Mouse (Mus musculus): ENCODE measurements around the gene Krtap1-3. TPM values are rescaled to one million over a fixed set of nuclear protein-coding genes. Genes with fewer than 3 reads are reported as not detected.

The Krtap1-3 gene
- not detected for total RNA-seq (2023)

DNA sequence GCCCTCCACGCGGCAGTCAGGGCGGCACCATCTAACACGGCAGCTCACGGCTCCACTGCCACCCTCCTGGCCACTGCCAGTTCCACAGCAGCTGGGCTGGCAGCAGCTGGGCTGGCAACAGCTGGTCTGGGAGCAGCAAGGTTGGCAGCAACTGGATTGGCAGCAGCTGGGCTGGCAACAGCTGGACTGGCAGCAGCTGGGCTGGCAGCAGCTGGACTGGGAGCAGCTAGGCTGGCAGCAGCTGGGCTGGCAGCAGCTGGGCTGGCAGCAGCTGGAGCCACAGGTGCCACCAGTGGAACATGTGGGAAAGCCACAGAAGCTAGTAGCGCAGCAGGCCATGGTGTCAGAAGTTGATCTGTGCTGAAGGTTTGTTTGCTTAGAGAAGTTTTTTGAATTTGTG, at the start of gene Krtap1-3:
Gene Krtap1-3, minus strand, starts transcription at position 359 of the 400 bp plus-strand sequence.

DNA sequence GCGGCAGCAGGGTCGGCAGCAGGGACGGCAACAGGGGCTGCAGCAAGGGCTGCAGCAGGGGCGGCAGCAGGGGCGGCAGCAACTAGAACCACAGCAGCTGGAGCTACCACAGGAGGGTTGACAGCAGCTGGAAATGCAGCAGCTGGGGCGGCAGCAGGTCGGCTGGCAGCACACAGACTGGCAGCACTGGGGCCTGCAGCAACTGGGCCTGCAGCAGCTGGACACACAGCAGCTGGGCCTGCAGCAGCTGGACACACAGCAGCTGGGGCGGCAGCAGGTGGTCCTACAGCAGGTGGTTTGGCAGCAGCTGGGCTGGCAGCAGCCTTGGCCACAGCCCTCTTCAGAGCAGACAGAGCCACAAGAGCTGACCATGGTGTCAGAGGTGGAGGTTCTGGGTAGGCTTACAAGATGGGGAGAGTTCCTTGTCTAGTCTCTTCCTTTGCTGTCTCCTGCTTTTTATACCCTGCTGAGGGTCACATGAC, 43.6 kb upstream of the Krtap1-3 start, which contains the start of gene Krtap4-2:
Gene Krtap4-2, minus strand, starts transcription at position 432 of the 482 bp plus-strand sequence.

DNA sequence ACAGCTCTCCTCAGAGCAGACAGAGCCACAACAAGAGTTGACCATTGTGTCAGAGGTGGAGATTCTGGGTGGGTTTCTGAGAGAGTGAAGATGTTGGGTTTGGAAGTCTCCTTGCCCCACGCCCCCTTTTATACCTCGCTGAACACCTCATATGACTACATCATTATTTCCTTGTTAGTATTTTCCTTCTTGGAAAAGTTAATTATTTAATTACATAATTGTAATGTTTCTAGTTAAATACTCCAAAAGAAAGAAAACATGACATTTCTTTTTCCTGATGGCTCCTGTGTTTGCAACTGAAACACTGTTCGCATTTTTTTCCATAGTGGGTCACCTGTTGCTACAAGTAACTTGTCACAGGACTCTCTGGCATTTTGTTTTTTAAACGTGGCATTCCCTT, 37.0 kb upstream of the Krtap1-3 start, which contains the start of gene Krtap4-1:
Gene Krtap4-1, minus strand, starts transcription at position 101 of the 400 bp plus-strand sequence.

DNA sequence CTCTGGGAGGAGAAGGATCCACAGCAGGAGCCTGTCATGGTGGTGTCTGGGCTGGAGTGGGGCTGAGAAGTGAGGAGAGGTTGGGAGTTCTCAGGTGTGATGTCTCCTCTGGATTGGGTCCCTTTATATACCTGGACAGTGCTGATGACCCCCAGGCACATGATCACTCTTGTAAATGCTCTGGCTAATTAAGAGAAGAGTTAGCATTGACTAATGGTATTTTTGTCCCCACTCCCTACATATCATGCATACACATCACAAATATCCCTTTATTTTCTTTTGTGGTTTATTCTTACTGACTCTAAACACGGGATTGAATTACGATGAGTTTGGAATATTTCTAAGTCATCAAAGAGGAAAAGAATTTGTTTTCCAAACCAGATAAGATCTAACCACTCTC, 29.2 kb upstream of the Krtap1-3 start, which contains the start of gene Gm11562:
Gene Gm11562, minus strand, starts transcription at position 101 of the 400 bp plus-strand sequence.

DNA sequence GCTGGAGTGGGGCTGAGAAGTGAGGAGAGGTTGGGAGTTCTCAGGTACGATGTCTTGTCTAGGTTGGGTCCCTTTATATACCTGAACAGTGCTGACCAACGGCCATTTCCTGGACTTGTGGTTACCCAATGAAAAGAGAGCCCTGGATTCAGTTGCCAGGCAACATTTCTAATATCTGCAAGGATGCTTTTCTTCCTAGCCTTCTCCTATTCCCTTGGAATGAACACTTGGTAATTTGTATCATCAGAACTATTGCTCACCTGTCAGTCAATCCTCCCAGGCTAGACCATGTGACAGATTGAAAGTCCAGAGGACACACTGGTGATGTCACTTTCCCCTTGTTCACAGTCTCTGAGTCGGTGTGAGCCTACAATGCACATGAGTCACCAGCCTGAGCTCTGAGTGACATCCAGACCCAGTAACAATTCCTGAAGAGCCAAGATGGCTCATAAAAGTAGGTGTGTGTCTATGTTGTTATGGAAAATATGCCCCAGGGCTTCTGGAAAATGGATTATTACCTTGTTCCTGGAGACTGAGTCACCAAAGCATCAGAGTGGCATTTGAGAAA, 23.7 kb upstream of the Krtap1-3 start, which contains the start of gene Krtap2-4:
Gene Krtap2-4, minus strand, starts transcription at position 51 of the 568 bp plus-strand sequence.

DNA sequence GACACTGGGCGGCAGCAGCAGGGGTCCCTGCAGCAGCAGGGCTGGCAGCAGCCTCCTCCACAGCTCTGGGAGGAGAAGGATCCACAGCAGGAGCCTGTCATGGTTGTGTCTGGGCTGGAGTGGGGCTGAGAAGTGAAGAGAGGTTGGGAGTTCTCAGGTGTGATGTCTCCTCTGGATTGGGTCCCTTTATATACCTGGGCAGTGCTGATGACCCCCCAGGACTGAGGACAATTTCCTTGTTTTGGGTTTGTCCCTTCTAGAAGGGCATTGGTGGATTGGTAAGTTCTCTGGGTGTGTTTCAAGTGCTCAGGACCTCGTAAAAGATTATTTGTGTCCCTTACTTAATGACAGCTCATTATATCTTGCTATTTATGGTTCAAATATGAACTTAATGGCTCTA, 18.9 kb upstream of the Krtap1-3 start, which contains the start of gene Gm11937:
Gene Gm11937, minus strand, starts transcription at position 101 of the 400 bp plus-strand sequence.

DNA sequence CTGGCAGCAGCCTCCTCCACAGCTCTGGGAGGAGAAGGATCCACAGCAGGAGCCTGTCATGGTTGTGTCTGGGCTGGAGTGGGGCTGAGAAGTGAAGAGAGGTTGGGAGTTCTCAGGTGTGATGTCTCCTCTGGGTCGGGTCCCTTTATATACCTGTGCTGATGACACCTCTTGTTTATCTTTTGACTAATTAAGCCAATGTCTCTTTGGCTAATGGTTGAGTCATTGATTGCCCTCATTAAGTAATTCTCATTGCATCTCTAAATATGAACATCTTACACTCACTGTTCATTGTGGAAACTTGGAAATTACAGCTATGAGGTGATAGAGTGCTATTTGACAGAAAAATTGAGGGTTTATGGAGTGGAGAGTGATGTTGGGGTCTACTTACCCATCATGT, 12.1 kb upstream of the Krtap1-3 start, which contains the start of gene Gm11938:
Gene Gm11938, minus strand, starts transcription at position 101 of the 400 bp plus-strand sequence.

DNA sequence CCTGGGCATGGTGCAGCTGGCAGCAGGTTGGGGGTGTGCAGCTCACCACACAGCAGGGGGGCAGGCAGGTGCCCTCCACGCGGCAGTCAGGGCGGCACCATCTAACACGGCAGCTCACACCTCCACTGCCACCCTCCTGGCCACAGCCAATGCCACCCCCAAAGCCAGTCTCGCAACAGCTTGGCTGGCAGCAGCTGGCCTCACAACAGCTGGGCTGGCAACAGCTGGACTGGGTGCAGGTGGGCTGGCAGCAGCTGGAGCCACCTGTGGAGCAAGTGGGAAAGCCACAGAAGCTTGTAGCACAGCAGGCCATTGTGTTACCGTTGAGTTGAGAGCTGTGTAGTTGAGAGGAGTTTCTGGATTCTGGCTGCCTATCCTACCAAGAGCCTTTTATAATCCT, 6.6 kb upstream of the Krtap1-3 start, which contains the start of gene Krtap9-3:
Gene Krtap9-3, minus strand, starts transcription at position 364 of the 400 bp plus-strand sequence.

DNA sequence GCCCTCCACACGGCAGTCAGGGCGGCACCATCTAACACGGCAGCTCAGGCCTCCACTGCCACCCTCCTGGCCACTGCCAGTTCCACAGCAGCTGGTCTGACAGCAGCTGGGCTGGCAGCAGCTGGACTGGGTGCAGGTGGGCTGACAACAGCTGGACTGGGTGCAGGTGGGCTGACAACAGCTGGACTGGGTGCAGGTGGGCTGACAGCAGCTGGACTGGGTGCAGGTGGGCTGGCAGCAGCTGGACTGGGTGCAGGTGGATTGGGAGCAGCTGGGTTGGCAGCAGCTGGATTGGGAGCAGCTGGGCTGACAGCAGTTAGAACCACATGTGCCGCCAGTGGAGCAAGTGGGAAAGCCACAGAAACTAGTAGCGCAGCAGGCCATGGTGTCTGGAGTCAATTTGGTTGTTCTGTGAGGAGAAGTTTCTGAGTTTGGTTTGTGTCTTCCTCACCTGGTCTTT, 7.9 kb downstream of the Krtap1-3 start, which contains the start of gene Krtap1-4:
Gene Krtap1-4, minus strand, starts transcription at position 410 of the 460 bp plus-strand sequence.

DNA sequence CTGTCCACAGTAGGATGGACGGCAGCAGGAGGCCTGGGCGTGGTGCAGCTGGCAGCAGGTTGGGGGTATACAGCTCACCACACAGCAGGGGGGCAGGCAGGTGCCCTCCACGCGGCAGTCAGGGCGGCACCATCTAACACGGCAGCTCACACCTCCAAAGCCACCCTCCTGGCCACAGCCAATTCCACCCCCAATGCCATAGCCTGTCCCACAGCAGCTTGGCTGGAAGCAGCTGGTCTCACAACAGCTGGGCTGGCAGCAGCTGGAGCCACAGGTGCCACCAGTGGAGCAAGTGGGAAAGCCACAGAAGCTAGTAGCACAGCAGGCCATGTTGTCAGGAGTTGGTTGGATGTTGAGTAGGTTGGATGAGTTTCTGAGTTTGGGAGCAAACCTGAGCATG, 10.5 kb downstream of the Krtap1-3 start, which contains the start of gene Krtap1-5:
Gene Krtap1-5, minus strand, starts transcription at position 381 of the 400 bp plus-strand sequence.

DNA sequence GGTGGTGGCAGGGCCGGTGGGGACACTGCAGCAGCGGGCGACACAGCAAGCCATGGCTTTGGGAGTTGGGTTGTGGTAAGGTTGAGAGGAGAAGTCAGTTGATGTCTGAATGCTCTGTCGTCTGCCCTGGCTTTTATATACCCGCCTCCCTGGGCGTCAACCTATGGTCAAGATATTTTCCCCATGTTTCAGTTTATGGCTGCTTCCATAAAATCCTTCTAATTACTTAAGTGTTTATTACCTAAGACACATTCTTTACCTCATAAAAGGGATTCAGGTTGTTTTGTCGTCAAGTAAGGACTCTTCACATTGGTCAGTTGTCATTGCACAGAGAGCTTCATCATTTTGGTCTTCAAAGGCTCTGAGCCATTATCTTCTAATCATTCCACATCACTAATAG, 24.6 kb downstream of the Krtap1-3 start, which contains the start of gene Krtap3-1:
Gene Krtap3-1, minus strand, starts transcription at position 101 of the 400 bp plus-strand sequence.

DNA sequence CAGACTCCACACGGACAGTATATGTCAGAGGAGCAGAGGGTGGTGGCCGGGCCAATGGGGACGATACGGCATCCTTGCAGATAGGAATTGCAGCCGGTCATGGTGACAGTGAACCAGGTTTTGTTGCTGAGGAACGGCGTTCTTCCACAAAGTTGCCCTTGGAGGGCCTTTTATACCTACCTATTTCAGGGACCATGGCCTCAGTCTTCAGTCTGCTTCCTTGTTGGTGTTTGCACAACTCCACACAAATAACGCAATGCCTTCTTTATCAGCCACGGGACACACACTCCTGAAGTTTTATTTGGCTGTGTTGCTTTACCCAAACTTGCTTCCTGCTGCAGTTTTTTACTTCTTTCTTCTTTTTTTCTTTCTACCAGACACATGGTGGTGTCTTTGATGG, 31.8 kb downstream of the Krtap1-3 start, which contains the start of gene Gm11939:
Gene Gm11939, minus strand, starts transcription at position 101 of the 400 bp plus-strand sequence.

DNA sequence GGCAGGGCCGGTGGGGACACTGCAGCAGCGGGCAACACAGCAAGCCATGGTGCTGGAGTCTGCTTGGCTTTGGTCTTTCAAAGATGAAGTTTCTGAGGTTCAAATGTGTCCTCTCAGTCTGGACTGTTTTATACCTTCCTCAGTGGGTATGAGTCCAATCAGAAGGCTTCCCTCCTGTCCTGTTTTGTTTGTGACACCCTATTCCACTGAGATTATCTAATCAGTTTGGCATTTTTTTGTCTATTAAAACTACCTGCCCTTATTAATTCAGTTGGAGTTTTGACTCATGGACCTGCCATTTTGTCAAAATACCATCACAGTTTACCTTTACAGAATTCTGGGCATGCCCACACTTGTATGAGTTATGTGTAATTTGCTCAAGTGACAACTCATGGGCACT, 34.4 kb downstream of the Krtap1-3 start, which contains the start of gene Krtap3-2:
Gene Krtap3-2, minus strand, starts transcription at position 101 of the 400 bp plus-strand sequence.

DNA sequence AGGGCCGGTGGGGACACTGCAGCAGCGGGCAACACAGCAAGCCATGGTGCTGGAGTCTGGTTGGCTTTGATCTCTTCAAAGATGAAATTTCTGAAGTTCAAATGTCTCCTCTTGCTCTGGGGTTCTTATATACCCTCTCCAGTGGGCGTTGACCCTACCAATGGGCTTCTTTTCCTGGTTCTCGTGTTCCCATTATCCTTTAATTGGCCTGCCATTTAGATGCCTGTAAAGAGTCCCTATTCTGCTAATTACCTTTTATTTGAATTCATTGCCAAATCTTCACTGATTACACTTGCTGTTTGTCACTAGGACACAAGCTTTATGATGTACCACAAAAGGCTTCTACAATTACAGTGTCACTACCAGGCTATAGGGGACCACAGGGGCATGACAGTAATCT, 40.4 kb downstream of the Krtap1-3 start, which contains the start of gene Krtap3-3:
Gene Krtap3-3, minus strand, starts transcription at position 101 of the 400 bp plus-strand sequence.

Other genes with a start within 250 kb of the Krtap1-3 start
- gene Krt27, start 240.2 kb downstream of the Krtap1-3 start, total RNA-seq (2023), result not detected
- not detected for gene Krt28, start 216.4 kb downstream of the Krtap1-3 start, total RNA-seq (2023)
- gene Krt10, start 202.0 kb downstream of the Krtap1-3 start, total RNA-seq (2023), result 1.2 TPM
- gene Krt12, start 169.1 kb downstream of the Krtap1-3 start, total RNA-seq (2023), result not detected
- not detected for gene Krt20, start 153.2 kb downstream of the Krtap1-3 start, total RNA-seq (2023)
- not detected for gene Krt23, start 98.2 kb downstream of the Krtap1-3 start, total RNA-seq (2023)
- not detected for gene Krt39, start 70.0 kb downstream of the Krtap1-3 start, total RNA-seq (2023)
- not detected for gene Krt40, start 48.2 kb downstream of the Krtap1-3 start, total RNA-seq (2023)
- gene Krtap3-3, start 40.5 kb downstream of the Krtap1-3 start, total RNA-seq (2023), result not detected
- not detected for gene Krtap3-2, start 34.5 kb downstream of the Krtap1-3 start, total RNA-seq (2023)
- gene Gm11939, start 31.9 kb downstream of the Krtap1-3 start, total RNA-seq (2023), result not detected
- gene Krtap3-1, start 24.7 kb downstream of the Krtap1-3 start, total RNA-seq (2023), result not detected
- gene Krtap1-5, start 10.3 kb downstream of the Krtap1-3 start, total RNA-seq (2023), result not detected
- not detected for gene Krtap1-4, start 7.7 kb downstream of the Krtap1-3 start, total RNA-seq (2023)
- not detected for gene Krtap9-3, start 6.8 kb upstream of the Krtap1-3 start, total RNA-seq (2023)
- not detected for gene Gm11938, start 12.0 kb upstream of the Krtap1-3 start, total RNA-seq (2023)
- not detected for gene Gm11937, start 18.9 kb upstream of the Krtap1-3 start, total RNA-seq (2023)
- gene Krtap2-4, start 23.5 kb upstream of the Krtap1-3 start, total RNA-seq (2023), result not detected
- not detected for gene Gm11562, start 29.1 kb upstream of the Krtap1-3 start, total RNA-seq (2023)
- not detected for gene Krtap4-1, start 36.9 kb upstream of the Krtap1-3 start, total RNA-seq (2023)
- not detected for gene Krtap4-2, start 43.7 kb upstream of the Krtap1-3 start, total RNA-seq (2023)
- not detected for gene Krtap4-7, start 52.8 kb upstream of the Krtap1-3 start, total RNA-seq (2023)
- gene Gm11555, start 58.9 kb upstream of the Krtap1-3 start, total RNA-seq (2023), result not detected
- gene Gm11563, start 67.6 kb upstream of the Krtap1-3 start, total RNA-seq (2023), result not detected
- gene Krtap4-6, start 74.6 kb upstream of the Krtap1-3 start, total RNA-seq (2023), result not detected
- not detected for gene Gm14190, start 99.4 kb upstream of the Krtap1-3 start, total RNA-seq (2023)
- gene Gm14180, start 143.0 kb upstream of the Krtap1-3 start, total RNA-seq (2023), result not detected
- gene Gm11595, start 181.6 kb upstream of the Krtap1-3 start, total RNA-seq (2023), result not detected
- gene Krtap4-8, start 189.4 kb upstream of the Krtap1-3 start, total RNA-seq (2023), result not detected
- gene Krtap4-9, start 193.9 kb upstream of the Krtap1-3 start, total RNA-seq (2023), result not detected
- gene Gm11596, start 202.1 kb upstream of the Krtap1-3 start, total RNA-seq (2023), result not detected
- gene Gm11569, start 207.6 kb upstream of the Krtap1-3 start, total RNA-seq (2023), result not detected
- not detected for gene Gm11554, start 213.1 kb upstream of the Krtap1-3 start, total RNA-seq (2023)
- not detected for gene Krtap4-13, start 218.6 kb upstream of the Krtap1-3 start, total RNA-seq (2023)
- gene Gm11564, start 224.3 kb upstream of the Krtap1-3 start, total RNA-seq (2023), result not detected
- gene 2300003K06Rik, start 246.7 kb upstream of the Krtap1-3 start, total RNA-seq (2023), result not detected